Mouse (Mus musculus): Measurements from ENCODE around the gene Nedd9.
A peak's percentile ranks its signal among the peaks of the same experiment; 100 is the strongest.

The Nedd9 gene

DNA sequence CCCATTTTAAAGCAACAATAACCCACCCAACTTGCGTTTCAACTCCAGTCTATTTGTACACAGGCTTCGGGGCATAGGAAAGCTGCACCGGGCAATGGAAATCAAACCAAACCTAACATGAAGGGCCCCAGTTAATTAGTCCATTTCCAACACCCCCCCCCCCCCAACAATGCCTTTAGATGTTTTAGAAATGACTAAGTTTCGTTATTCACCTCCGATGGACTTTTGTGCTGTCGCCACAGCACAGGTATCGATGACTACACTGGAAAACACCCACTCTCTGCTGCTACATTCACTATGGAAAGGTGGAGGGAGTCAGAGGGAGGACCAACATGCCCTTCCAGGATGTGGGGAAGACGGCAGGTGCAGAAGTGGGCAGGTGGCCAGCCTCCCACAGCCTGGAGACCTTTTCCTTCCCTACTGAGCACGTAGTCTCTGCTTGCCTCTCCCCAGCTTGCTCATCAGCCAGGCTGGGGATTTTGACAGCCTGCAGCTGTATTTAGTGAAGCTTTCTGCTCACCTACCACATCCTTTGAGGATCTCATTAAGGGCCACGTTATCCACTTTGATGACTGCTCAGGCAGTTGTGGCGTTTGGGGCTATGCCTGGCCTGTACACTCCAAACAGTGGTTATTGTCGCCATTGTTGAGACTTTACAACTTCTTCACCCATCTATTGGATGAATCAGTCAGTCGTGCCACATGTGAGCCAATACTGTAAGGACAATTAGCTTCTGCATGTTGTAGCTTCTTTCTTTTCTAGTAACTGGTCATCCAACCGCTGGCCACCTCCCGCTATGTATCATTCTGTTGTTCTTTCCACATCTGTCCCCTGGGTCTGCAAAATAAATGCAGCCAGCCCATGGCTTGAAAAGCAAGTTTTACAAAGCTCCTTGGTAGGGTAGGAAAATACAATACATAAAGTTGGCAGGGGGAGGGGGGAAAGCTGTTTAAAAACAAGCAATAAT is 33.7 kb downstream of the Nedd9 start:
- peak; percentile 16 for DNase-seq

DNA sequence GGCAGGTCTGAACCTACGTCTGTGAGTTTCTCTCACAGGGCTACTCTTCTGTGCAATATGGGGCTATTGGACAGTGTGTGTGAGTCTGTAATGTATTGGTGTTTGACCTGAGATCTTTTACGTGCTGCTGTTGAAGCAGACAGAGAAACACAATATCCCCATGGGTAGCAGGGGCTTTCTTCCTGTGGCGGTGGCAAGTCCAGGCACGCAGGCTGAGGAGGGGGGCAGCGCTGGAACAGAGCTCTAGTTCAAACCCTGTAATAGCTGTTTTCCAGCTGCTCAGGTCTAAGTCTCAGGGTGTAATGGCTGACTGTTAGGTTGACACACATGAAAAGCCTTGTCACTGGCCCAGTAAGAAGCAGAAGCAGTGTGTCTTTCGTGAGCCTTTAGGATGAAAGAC is 36.3 kb downstream of the Nedd9 start:
- no peak for DNase-seq

DNA sequence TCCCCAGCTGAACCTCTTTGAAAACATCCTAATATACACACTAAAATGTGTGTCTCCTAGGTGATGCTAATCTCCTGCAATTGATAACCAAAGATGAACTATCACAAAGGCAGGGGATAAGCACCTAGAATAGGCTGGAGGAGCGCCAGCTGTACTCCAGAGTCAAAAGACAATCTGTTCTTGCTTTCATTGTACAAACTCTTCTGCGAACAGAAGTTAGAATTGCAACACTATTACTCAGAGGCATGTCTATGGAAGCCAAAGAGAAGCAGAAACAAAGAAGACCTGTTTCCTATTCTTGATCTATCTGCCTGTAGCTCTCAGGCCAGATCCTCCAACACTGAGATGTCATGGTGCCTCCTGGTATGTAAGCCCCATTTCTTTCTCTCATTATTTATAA is 38.0 kb downstream of the Nedd9 start:
- no peak for DNase-seq

DNA sequence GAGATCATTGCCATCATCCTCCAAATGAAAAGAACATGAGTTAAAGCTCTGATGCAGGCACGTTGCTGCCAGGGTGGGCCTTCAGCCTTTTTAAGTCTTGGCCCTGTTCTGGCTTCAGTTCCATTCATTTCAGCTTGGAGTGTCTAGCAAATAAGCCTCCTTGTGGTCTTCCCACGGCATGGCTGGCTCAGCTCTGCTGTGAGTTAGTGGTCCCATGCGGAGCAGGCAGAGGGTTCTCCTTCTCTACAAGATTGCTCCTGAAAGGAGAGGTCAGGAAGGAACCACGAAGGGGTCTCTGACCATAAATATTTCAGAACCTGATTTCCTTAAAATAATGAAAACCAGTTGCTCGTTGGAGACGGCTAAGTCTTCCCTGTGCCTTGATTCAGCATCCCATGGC is 40.0 kb downstream of the Nedd9 start:
- no peak for DNase-seq

DNA sequence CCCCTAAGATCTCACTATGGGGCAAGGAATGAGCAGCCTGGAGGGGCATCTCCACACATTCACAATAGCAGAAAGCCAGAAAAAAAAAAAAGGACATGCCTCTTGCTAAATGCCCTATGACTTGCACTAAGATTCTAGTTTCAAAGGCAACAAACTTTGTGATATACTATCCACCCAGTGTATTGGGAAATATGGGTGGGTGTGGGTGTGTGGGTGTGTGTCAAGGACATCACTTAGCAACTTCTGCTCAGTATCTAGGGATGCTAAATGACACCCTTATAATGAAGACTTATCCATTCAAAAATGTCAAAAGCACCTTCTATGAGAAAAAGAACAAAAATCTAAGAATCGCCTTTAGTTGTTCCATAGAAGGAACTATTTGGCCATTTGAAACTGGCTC is 40.6 kb downstream of the Nedd9 start:
- no peak for DNase-seq

DNA sequence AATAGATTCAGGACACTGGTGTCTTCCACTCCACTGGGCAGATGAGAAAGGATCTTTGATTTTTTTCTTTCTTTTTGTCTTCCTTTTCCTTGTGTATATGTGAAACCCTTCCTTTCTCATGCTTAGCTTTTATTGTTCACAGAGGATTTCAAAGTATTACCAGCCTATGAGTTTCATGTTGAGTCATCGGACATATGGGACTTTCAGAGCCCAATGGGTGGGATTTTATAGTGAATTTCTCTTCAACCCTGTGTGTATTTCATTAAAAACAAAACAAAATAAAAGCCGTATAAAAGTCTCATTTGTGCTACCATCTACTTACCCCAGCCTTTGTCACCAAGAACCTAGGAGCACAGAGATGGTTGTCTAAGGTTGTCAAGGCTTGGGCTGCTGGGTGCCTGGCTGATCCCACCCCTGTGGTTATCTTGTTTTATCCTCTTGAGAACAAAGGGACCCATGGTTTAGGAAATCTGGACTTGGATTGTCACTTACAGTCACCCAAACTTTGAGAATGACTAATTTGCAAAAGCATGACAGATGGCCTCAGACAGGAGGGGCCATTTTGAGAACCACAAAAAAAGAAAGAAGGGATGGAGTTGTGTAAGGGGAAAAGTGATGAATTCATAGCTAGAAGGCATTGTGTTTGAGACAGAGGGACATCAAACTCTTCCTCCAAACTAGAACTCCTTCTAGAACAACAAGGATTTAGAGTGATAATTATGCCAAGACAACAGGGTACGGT is 41.9 kb downstream of the Nedd9 start:
- no peak for DNase-seq

DNA sequence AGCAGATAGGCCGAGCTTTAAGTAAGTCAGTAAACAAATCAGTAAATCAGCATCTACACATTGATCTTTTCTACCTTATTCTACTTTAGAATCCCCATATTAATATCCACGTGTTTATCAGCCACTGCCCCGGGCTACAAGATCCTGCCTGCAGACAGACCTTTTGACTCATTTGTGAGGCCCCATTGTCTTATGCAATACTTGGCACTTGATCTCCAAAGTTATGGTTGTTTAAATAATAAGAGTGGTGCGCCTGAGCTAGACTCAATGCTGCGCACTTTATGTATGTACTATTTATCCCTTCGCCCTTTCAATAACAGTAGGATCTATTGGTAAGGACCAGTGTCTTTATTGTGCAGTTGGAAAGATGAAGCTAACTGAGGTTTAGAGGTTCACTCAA is 42.9 kb downstream of the Nedd9 start:
- DNase-seq: no peak

DNA sequence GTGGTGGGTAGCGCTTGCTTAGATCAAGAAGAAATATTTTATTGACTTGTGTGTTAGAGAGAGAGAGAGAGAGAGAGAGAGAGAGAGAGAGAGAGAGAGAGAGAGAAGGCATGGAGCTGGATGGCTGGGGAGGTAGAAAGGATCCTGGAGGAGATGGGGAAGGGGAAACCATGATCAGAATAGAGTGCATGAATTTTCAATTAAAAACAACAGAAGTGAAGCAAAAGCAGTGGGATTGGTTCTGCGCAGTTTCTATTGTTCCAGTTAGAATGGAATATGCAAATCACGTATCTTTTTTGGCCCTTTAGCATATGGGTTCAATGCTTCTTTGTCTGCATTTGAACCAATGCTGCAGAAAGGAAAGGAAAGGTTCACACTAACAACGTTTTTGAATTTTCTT is 45.0 kb downstream of the Nedd9 start:
- DNase-seq: no peak

DNA sequence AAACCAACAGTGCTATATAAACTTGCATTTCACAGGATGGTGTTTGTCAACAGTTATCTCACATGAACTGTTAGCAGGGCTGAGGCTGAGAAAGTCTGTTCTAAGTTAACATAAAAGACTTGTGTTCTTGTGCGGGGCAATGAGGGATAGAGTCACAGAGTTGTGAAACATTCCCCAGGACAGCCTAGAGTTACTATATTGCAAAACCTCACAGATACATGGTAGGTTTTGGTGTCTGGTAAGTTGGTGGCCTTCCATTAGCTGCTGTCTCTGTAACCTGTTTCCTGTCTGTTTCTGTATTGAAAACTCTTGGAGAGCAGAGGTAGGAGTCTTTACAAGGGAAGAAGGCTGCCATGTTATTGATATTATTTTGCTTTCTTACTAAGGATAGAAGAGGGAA is 47.0 kb downstream of the Nedd9 start:
- DNase-seq: no peak

DNA sequence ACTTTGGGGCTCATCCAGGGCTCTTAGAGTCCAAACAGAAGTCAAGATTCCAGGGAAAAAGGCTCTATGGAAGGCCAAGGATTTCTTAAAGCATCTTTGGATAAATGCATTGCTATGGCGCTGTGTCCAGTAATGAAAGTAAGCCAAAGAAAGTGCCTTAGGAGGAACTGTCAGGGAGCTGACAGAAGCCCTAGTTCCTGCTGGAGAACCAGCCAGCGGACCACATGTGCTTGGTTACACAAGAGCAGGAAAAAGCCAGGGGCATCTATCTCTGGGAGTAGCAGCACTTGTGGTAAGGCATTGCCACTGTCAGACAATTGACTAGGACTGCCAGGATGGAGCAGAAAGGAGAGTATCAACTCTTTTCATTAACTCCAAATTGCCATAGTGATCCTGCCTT is 49.8 kb downstream of the Nedd9 start:
- DNase-seq: no peak

DNA sequence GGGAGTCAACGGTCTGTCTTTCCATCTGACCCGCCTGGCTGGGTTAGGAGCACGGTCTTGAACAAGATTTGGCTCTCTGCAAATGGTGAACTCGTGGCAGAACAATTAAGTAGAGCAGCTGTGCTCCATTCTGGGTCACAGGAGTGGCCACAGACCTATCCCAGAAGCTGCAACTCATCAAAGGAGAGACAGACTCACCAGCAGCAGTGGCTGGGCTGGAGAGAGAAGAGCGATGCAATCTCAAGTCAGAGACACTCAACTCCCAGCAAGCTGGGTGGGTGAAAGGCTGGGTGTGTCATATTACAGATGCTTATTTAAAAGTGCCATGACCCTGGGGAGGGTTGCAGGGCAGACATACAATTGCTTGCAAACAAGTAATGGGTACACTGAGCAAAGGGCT is 50.4 kb downstream of the Nedd9 start:
- DNase-seq: no peak

DNA sequence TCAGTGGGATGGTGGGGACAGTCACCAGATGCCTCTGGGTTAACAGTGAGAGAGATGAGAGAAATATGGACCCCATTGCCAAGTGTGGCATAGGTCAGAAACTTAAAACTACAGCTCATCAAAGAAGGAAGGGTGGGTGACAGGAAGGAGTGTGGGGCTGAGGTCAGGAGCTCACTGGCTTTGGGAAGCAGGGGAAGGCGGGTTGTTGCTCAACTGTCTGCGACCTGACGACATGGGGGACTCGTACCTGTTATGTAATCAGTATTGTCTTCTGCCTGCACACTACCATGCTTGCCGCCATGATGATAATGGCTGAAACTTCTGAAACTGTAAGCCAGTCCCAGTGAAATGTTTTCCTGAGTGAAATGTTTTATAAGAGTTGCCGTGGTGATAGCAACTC is 54.0 kb downstream of the Nedd9 start:
- no peak for DNase-seq

DNA sequence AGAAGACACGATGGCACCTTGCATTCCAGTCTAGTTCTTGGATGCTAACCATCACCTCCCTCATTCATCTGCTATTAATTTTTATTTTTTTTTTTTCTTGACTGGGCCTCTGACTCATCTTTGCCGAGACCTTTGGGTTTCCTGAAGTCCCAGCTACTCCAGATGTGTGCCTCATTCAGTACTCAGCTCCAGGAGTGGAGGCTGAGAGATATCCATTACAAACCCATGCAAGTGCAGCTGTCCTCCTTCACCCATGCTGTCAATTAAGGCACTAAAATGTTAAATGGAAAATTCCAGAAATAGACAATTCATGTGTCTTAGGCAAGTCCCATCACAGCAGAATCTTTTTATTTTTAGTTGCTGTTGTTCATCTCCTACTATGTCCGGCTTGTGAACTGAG is 55.4 kb downstream of the Nedd9 start:
- DNase-seq: no peak

DNA sequence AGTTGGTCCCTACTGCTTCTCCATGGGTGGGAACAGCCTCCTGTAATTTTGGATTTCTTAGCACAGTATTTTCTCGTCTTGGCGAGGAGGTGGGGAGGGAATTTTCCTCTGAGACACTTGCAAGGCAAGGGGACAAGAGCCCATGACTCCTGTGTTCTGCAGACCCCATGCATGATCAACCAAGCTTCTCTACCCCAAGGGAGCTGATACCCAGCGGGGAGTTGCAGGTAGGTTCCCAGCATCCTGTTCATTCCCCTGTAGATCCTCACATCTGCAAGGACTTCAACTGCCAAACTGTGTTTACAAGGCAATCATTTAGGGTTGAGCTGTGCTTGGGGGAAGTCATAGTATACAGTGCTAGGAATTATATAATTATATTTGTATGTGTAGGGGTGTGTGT is 60.1 kb downstream of the Nedd9 start:
- DNase-seq: no peak

DNA sequence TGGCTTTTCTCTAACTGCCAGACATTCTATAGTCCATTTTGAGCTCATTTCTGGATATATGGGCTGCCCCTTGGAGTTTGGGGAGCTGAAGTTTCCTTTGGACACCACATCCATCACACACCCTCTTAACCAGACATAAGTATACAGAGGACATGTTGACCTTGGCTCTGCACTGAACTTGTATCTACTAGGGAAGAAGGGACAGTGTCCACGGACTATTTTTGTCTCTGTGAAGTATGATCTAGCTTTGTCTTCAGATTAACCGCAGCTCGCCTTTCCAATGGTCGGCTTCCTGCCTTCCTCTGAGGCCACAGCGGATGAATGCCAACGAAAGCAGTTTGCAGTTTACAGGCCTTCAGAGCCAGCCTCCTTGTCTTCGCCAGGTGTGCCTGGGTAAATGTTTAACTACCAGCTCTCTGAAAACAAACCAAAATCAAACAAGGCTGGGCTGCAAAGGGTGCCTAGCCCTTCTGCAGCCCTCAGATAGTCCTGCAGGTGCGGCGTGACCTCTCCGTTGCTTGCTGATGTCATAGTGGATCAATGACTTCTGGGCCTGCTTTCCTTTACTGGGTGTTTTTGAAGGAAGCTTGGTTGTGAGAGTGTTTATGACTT is 63.6 kb downstream of the Nedd9 start:
- no peak for DNase-seq

DNA sequence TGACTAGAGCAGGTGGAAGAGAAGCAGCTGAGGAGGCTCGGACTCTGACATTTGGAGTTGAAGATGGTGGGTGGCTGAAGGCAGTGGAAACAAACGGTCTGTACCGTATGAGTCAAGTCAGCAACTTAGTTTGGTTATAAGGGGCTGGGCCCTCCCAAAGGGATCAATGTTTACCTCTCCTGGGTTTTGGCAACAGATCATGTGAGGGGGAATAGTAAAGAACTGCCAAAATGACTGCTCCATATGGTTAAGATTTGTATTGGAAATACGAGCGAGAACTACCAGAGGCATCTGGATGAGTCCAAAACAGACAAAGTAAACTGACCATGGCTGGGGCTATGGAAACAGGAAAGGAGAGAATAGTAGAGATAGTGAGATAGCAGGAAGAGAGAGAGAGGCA is 64.6 kb downstream of the Nedd9 start:
- no peak for DNase-seq

DNA sequence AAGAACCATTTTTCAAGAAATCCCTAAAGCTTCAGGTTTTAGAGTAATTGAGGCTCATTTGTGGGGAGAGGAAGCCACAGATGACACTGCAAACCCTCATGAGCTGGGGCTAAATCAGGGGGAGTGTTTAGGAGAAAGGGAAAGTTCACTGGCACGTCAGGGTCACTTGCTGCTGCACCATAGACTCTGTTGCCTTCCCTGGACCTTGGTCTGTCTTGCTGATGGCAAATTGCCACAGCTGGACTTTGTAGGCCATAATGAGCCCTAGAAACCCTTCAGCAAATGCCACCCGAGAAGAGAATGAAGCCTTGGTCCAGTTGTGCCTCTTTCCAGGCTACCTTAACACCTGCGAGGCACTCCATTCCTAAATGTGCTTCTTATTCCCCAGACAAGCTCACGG is 66.8 kb downstream of the Nedd9 start:
- no peak for DNase-seq

DNA sequence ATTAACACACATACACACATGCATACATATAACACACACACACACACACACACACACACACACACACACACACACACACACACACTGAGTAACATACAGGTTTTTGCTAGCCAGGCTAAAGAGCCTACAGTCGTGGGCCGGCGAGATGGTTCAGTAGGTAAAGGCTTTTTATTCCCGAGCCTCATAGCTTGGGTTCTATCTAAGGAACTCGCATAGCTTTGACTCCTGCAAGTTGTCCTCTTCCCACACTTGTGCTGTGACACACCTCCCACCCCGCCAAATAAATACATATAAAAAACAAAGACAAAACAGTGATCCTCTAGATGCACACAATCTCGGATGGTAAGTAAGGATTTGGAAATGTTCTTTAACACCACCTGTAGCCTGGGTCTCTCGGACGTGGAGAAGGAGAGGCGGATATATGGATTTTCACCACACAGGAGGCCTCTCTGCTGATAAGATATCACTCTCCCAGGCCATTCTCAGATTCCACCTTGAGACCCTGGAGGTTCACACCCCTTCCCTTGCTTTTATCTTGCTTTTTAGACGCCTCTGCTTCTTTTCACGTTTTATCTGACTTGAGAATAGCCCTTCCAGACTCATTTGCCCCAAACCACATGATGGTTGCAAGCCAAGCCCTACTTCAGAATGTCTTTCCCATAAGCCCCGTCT is 68.8 kb downstream of the Nedd9 start:
- DNase-seq: no peak

DNA sequence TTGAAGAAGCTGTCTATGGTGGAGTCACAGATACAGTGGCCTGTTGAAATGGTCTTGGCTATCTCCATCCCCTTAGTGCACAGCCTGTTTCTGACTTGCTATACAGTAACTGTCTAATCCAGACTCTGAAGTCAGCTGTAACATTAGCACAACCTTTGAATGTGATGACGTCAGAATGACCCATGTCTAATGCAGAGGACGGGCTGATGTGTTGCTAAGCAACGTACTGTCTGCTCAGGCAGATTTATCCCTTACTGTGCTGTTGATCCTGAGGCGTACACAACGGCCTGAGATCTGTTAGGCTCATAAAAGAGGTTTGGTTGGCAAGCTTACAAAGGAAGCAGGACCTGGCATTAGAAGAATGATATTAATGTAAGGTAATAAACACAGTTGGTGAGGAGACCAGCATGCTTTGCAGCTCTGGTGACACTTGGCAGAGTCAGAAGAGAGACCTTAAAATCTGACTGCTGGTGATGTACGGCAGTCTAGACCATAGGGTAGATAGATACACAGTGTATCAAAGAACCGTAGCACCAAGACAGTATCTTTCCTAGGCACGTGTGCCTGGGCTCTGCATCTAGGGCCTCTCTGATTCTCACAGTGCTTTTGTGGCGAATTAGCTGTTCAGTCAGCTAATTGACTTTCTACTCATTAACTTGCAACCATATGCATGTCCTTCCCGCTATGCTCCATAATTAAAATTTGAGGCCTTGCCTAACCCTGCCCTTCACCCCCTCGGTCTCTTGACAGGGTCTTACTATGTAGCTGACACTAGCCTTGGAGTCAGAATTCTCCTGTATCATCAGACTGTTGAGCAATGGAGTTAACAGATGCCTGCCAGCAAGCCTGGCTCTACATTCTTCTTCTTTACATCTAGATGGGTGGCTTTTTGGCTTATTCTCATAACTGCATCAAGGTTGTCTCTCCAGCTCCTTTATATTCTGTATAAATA is 70.8 kb downstream of the Nedd9 start:
- DNase-seq: no peak

DNA sequence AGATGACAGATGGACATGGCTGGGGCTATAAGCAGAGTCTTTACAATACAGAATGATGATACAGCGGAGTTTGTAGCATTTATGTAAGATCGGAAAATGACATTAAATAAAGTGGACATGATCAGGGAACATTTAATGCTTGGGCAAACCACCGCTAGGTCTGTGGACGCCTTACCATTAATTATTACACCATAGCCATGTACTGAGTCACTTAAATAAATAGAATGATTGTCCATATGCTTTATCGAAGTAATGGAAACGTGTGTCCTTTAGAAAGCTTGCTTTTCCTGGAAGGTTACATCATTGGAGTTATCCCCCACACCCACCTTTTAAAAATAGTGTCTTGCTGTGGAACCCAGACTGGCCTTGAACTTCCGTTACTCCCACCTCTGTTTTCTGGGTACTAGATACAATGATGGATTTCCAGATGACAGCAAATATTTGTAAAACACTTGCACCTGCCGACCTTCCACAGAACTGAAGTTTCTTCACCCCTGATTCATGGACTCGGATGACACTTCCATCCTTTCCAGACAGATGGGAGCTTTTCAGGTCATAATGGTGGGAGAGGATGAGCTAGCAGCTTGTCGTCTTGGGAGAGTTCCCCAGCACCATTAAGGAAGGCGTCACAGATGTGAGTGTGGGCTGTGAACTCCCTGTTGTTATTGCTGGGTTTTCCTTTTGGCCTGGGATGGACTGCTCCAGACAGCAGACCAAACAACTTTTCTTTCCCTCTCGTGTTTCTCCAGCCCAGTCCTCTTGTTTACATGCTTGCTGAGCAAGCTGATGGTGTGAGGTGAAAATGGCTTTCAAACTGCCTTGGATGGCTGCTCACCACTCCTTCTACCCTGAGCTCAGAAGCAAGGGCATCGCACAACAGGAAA is 76.7 kb downstream of the Nedd9 start:
- no peak for DNase-seq

DNA sequence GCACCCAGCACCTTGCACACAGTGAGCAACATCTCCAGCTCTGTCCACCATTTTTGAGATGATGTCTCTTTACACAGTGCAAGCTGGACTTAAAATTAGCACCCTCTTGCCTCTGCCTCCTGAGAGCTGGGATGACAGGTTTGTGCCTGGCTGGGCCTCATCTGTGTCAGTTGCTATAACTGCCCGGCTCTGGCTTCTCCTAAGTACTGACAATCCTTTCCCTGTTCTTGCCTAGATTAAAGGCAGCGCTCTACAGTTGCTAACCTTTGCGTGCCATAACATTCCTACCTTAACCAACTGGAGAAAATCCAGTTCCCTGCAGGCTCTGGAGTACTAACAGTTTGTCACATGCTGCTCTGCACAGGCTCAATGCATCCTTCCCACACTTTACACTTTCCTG is 77.9 kb downstream of the Nedd9 start:
- DNase-seq: no peak

Data from thymus, postnatal 4 days (tissue).